Mouse (Mus musculus) embryonic facial prominence, embryonic 11.5 days (tissue): ENCODE data around the gene Dock1. TPM values are rescaled to one million over a fixed set of nuclear protein-coding genes. Genes with fewer than 3 reads are reported as not detected.

Experiments
- ATAC-seq: fragments of 200-750 bp; cut with Nextera tagmentation; replicated peaks from 2 replicates; pipeline ENCODE4 v1.8.0; 2017; ENCODE audit warnings: low read depth; ENCODE audit not compliant: insufficient number of reproducible peaks, low FRiP score, low TSS enrichment
- DNase-seq: peaks from one replicate; pipeline ENCODE4 v3.0.0-alpha.2; 2015; ENCODE audit warnings: low spot score
- H3K27ac ChIP-seq: fragments of 300-500 bp; sonication (generic); replicated peaks from 2 replicates; pipeline ENCODE4 v1.5.1; 2014; ENCODE audit warnings: mild to moderate bottlenecking, low read depth, low read length, control low read depth
- H3K27me3 ChIP-seq: fragments of 300-500 bp; sonication (generic); 2 replicates; pipeline ENCODE4 v1.6.1; 2014; ENCODE audit warnings: mild to moderate bottlenecking, low read length, moderate library complexity, mixed read lengths; ENCODE audit not compliant: control insufficient read depth, insufficient read depth
- H3K36me3 ChIP-seq: fragments of 300-500 bp; sonication (generic); replicated peaks from 2 replicates; pipeline ENCODE4 v1.6.1; 2014; ENCODE audit warnings: low read depth, mild to moderate bottlenecking, low read length, moderate library complexity, mixed read lengths; ENCODE audit not compliant: control insufficient read depth, insufficient read depth
- H3K4me1 ChIP-seq: fragments of 300-500 bp; sonication (generic); 2 replicates; pipeline ENCODE4 v1.6.1; 2014; ENCODE audit warnings: low read length, mixed read lengths; ENCODE audit not compliant: control insufficient read depth, insufficient read depth
- H3K4me2 ChIP-seq: fragments of 300-500 bp; sonication (generic); 2 replicates; pipeline ENCODE4 v1.6.1; 2014; ENCODE audit warnings: low read depth, mild to moderate bottlenecking, control low read depth, low read length, moderate library complexity
- H3K4me3 ChIP-seq: fragments of 300-500 bp; sonication (generic); 2 replicates; pipeline ENCODE4 v1.5.1; 2014; ENCODE audit warnings: low read depth, low read length, control low read depth
- H3K9ac ChIP-seq: fragments of 300-500 bp; sonication (generic); replicated peaks from 2 replicates; pipeline ENCODE4 v1.6.1; 2014; ENCODE audit warnings: mild to moderate bottlenecking, control low read depth, low read length
- H3K9me3 ChIP-seq: fragments of 300-500 bp; sonication (generic); replicated peaks from 2 replicates; pipeline ENCODE4 v1.6.1; 2016; ENCODE audit warnings: mild to moderate bottlenecking, low read length, inconsistent platforms, mixed read lengths; ENCODE audit not compliant: control insufficient read depth
- WGBS: fragments of 180-500 bp; shearing (Covaris S2); extraction: QIAGEN DNeasy Blood & Tissue Kit; methylation state at CpG from one replicate; pipeline ENCODE4 v1.1.7; 2014; 5-methylcytosine and 5-hydroxymethylcytosine counted together
- polyA plus RNA-seq: library from polyadenylated mRNA; unstranded; fragments of >200 nt; fragmentation: Nextera tagmentation; extraction: Ambion mirVana; gene quantifications from 2 replicates; pipeline ENCODE4 v1.2.1, GENCODE M21; 2014

Dock1 gene
- polyA plus RNA-seq, 1 experiment from 2014 or later, result 44.2 TPM

GRCm38 (mm10) chr7:135157571-135157970 lies 487.1 kb downstream of the Dock1 start:
- WGBS, result 71% methylated on average over 5 of the region's 5 CpGs
- Histone ChIP-seq H3K9me3 (no peaks in the 10 kb centered on the region), H3K4me1 (no peaks in the 10 kb centered on the region), H3K36me3 (no peaks in the 10 kb centered on the region), H3K4me2 (no peak overlapping the region), H3K27ac (no peak overlapping the region), H3K27me3 (no peaks in the 10 kb centered on the region), H3K9ac (no peak overlapping the region), H3K4me3 (no peak overlapping the region)
- no peak for DNase-seq
- ATAC-seq, result no peak

GRCm38 (mm10) chr7:135158381-135158780 lies 487.9 kb downstream of the Dock1 start:
- Histone ChIP-seq H3K9ac (no peak overlapping the region), H3K4me1 (no peaks in the 10 kb centered on the region)
- 91% methylated on average over 10 of the region's 10 CpGs for WGBS

GRCm38 (mm10) chr7:135159606-135160005 lies 489.2 kb downstream of the Dock1 start:
- H3K27ac ChIP-seq, result no peak overlapping the region
- H3K4me2 ChIP-seq, result no peak overlapping the region
- H3K27me3 ChIP-seq, result no peaks in the 10 kb centered on the region
- 92% methylated on average over 4 of the region's 4 CpGs for WGBS
- H3K4me1 ChIP-seq, result no peaks in the 10 kb centered on the region
- H3K36me3 ChIP-seq, result no peaks in the 10 kb centered on the region
- no peaks in the 10 kb centered on the region for H3K9me3 ChIP-seq
- ATAC-seq, result no peak
- H3K9ac ChIP-seq, result no peak overlapping the region
- no peak for DNase-seq
- no peak overlapping the region for H3K4me3 ChIP-seq

More at GRCm38 (mm10) chr7:135158381-135158780, 487.9 kb downstream of the Dock1 start:
- ATAC-seq, result no peak
- Histone ChIP-seq H3K9me3 (no peaks in the 10 kb centered on the region), H3K36me3 (no peaks in the 10 kb centered on the region), H3K27me3 (no peaks in the 10 kb centered on the region), H3K27ac (no peak overlapping the region), H3K4me3 (no peak overlapping the region), H3K4me2 (no peak overlapping the region)
- DNase-seq, result no peak

- no peaks in the 10 kb centered on the region for H3K9me3 ChIP-seq
- H3K4me2 ChIP-seq, result no peak overlapping the region
- peak; percentile 75 for DNase-seq
- ATAC-seq, result 0 out of 2 replicates have a peak, but pooled peaks have one; percentile 44
- WGBS, result 30% methylated on average over 3 of the region's 3 CpGs
- no peak overlapping the region for H3K4me3 ChIP-seq
- H3K27me3 ChIP-seq, result no peaks in the 10 kb centered on the region
- no peak overlapping the region for H3K9ac ChIP-seq
- no peak overlapping the region for H3K27ac ChIP-seq
- no peaks in the 10 kb centered on the region for H3K36me3 ChIP-seq
- no peaks in the 10 kb centered on the region for H3K4me1 ChIP-seq
These were observed 494.7 kb downstream of the Dock1 start for GRCm38 (mm10) chr7:135165155-135165554.

GRCm38 (mm10) chr7:135169936-135170335 lies 499.5 kb downstream of the Dock1 start:
- Histone ChIP-seq H3K4me3 (no peak overlapping the region), H3K27ac (no peak overlapping the region), H3K4me2 (no peak overlapping the region), H3K4me1 (no peaks in the 10 kb centered on the region), H3K9ac (no peak overlapping the region), H3K36me3 (no peaks in the 10 kb centered on the region), H3K27me3 (no peaks in the 10 kb centered on the region), H3K9me3 (no peaks in the 10 kb centered on the region)
- DNase-seq (no peak), ATAC-seq (no peak)
- 77% methylated on average over 4 of the region's 4 CpGs for WGBS

- no peaks in the 10 kb centered on the region for H3K9me3 ChIP-seq
- H3K4me1 ChIP-seq, result no peaks in the 10 kb centered on the region
- no peak overlapping the region for H3K4me2 ChIP-seq
- H3K9ac ChIP-seq, result no peak overlapping the region
- 83% methylated on average over 9 of the region's 9 CpGs for WGBS
- no peaks in the 10 kb centered on the region for H3K36me3 ChIP-seq
- H3K27me3 ChIP-seq, result no peaks in the 10 kb centered on the region
- no peak overlapping the region for H3K4me3 ChIP-seq
- no peak overlapping the region for H3K27ac ChIP-seq
- ATAC-seq (no peak), DNase-seq (no peak)
These were observed 501.8 kb downstream of the Dock1 start for GRCm38 (mm10) chr7:135172219-135172618.

- no peak for DNase-seq
- Histone ChIP-seq H3K9ac (no peak overlapping the region), H3K36me3 (no peaks in the 10 kb centered on the region), H3K4me3 (no peak overlapping the region), H3K27ac (no peak overlapping the region), H3K4me1 (no peaks in the 10 kb centered on the region), H3K9me3 (no peaks in the 10 kb centered on the region), H3K4me2 (no peak overlapping the region), H3K27me3 (no peaks in the 10 kb centered on the region)
- ATAC-seq, result no peak
- WGBS, result 86% methylated on average over 3 of the region's 3 CpGs
These were observed 523.7 kb downstream of the Dock1 start for GRCm38 (mm10) chr7:135194190-135194589.

- H3K27ac ChIP-seq, result no peak overlapping the region
- no peak overlapping the region for H3K4me2 ChIP-seq
- H3K4me3 ChIP-seq, result no peak overlapping the region
- H3K9me3 ChIP-seq, result no peaks in the 10 kb centered on the region
- H3K36me3 ChIP-seq, result no peaks in the 10 kb centered on the region
- no peaks in the 10 kb centered on the region for H3K27me3 ChIP-seq
- no peak for ATAC-seq
- no peak overlapping the region for H3K9ac ChIP-seq
- WGBS, result 84% methylated on average over 2 of the region's 2 CpGs
- DNase-seq, result no peak
- no peaks in the 10 kb centered on the region for H3K4me1 ChIP-seq
These were observed 525.2 kb downstream of the Dock1 start for GRCm38 (mm10) chr7:135195631-135196030.
